Mouse (Mus musculus): ENCODE results near the gene Jakmip3.

Jakmip3 gene

DNA sequence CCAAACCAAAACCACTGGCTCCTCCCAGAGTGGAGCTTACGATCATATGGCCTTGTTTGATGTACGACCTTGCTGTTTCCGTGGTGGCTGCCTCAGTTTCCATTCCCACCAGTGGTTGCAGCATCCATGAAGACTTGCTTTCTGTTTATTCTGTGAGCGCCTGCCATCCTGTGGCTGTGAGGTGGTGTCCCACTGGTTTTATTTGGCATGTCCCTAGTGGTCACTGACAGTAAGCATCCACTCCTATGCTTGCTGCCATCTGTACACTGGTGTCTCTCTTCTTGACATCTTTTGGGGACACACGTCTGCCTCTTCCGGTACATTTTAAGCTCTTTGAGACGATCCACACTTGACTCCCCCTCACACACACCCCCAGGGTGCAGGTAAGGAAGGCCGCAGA is 7.2 kb downstream of the Jakmip3 start:
- no peak for DNase-seq (ENCODE audit: low spot score)

DNA sequence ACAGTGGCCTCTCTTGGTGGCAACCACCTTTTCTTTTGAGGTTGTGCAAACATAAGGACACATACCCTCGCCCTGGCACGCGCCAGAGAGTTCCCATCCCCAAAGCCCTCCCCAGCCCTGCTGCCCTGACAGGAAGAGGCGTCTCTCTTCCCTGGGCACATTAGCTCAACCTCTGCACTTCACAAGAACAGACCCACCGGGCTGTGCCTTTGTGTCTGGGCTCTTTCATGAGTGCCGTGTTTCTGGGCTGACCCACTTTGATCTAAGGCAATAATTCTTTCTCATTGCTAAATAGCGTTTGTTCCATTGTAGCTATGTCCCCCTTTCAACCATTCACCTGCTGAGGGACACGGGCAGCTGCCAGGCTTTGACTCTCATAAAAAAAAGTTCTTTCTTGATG is 7.8 kb downstream of the Jakmip3 start:
- no peak for DNase-seq (ENCODE audit: low spot score)

DNA sequence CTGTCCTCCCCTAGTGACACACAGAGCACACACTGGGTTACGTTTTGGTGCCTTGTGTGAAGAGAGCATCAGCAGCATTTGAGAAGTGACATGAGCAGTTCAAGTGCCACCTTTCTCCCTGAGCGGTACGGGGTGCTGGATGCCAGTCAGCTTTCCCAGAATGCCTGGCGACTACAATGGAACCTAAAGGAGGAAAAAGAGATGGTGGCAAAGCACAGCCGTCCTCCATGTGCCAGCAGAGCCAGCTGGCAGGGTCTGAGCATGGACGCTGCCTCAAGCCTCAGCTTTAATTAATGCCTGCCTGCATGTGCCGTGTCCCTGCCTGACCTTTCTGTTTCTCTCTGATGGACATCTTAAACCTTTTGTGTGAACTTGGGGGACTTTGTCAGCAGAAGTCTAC is 15.3 kb downstream of the Jakmip3 start:
- no peak for DNase-seq (ENCODE audit: low spot score)

DNA sequence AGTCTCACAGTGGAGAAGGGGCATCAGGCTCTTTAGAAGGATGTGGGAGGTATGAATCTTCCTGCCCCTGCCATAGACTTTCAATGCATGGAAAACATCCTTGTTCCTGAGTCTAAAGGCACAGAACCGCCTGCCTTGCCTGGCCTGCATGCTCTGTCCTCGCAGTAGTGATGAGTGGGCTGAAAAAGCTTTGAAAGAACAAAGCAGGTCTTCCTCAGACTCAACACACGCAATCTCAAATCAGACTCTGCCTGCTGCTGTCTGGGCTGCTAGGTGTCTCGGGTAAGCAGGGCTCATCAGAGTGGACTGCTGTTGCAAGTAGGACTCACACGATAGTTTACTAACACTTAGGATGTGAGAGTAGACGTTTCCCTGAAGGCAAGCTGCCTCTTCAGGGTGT is 16.6 kb downstream of the Jakmip3 start:
- no peak for DNase-seq (ENCODE audit: low spot score)

DNA sequence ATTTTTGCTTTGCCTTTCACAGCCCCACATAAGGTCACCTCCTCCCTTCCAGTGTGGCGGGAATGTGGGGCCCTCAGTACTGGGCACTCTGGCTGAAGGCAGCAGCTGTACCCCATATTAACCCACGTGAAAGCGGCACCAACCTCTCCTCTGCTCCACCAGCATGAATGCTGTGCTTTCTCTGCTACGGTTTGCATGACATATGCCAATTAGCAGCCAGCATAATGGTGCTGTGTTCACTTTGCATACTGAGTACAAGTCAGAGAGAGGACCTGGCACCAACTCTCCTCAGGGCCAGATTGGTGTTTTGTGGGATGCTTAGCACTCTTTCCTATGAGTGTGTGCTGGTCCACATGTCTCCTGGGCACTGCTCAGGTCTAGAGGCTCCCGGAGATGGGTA is 19.2 kb downstream of the Jakmip3 start:
- DNase-seq (ENCODE audit: low spot score) = no peak

DNA sequence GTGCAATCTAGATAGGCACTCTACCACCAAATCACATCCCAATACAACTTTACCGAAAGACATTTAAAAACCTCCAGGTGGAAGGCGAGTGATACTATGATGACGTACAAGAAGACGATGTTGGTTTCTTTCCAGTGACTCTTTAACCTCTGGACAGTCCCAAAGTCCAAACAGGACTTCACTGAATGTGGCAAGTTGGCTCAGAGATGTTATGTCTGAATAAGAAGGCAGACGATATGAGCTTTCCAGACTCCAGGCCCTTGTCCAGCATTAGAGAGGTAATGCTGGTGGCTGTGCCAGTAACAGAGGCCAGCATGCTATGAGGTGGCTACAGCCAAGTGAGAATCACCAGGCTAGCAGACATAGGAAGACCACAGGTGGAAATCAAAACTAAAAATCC is 23.2 kb downstream of the Jakmip3 start:
- no peak for DNase-seq (ENCODE audit: low spot score)

DNA sequence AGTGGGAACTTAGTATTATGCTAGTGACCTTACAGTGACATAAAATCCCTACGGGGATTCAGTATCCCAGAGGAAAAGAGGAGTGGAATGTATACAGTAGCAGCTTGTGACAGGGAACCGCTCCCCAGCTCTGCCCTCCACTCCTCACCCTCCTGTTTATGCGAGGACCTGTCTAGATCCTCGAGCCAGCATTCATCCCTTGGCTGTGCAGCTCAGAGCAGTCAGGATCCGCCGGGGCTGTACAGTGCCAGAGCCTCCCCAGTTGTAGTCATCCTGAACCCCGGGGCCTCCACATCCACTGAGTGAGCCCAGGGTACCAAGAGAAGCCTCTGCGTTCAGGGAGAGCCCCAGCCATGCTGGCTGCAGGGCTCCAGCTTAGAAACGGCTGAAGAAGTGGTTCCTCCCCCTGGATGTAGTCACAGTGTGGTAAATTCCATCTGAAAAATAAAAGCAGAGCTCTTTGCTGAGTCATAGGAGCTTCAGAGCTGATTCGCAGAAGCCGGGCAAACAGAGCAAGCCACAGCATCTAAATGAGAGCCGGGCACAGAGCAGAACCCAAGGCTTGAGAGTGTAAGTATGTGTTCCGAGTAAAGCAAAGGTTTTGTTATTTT is 27.6 kb downstream of the Jakmip3 start:
- no peak for DNase-seq (ENCODE audit: low spot score)

DNA sequence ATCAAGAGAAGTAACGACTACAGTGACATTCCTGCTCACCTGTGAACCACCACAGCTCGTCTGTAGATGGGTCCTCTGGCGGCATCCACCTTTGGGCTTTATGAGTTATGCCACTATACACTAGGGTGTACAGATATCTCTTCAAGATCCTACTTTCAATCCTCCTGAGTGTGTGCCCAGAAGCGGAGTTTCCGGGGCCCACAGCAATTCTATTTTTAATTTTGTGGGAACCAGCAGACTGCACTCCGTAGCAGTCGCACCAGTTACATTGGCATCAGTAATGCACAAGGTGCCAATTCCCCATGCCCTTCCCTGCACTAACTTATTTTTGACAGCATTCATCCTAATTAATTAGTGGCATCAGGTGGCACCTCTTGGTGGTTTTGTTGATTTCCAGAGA is 37.0 kb downstream of the Jakmip3 start:
- no peak for DNase-seq (ENCODE audit: low spot score)

DNA sequence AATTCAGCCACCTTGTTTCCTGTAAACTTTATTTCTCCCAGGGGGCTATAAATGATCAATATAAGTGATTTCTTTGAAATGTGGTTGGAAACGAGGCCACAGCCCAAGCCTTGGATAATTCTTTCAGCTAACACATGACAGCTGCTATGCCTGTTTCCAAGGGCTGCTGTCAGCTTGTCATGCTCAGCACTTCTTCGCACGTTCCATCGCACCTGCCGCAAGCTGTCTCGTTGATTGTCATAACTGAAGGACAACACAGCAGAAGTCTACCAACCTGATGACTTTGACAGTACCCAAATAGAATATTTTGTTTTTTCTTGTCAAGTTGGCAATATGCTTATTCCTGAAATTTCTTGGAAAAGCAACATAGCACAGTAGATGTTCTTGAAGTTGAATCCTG is 44.0 kb downstream of the Jakmip3 start:
- no peak for DNase-seq (ENCODE audit: low spot score)

DNA sequence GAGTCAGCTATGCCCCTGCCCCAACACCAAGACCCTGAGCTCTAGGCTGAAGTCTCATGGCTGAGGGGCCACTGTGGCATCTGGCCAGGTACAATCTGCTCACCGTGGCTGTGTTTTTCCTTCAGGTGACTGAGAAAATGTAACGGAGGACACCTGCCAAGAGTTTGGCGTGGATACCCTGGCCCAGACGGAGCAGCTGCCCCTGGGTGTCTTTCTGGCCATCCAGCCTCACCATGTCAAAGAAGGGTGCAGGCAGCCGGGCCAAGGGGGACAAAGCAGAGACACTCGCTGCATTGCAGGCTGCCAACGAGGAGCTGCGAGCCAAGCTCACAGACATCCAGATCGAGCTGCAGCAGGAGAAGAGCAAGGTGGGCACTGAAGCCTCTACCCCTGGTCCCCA is 48.6 kb downstream of the Jakmip3 start:
- no peak for DNase-seq (ENCODE audit: low spot score)

DNA sequence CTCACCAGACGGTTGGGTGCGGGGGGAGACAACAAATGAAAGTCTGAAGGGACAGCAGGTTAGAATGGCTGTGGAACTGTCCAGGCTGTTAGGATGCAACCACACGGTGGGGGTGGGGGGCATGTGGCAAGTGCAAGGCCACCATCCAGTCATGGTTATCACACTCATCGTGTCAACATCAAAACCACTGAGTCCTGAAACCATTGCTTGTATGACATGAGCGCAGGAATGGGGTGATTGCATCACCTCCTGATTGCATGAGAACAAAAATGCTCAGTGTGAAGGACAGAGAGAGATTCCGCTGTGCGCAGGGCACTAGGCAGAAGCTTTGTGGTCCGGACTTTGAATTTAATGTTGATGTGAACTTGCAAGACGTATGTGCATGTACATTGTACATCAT is 62.2 kb downstream of the Jakmip3 start:
- no peak for DNase-seq (ENCODE audit: low spot score)

DNA sequence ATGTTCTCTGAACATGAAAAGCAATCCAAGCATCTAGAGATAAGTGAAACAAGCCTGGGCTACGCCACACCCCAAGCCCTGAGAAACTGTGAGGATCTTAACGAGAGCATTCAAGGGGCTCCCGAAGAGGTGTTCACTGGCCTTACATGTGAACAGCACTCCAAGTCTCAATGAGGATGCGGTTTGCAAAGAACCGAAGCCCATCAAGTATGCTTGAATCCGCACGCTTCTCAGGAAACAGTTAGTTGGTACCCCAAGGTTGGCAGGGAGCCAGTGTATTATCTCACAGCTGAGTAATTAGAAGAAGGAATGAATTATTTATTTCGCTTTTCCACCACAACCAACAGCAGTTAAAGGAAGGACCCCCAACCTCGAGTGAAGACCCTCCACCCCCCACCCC is 62.7 kb downstream of the Jakmip3 start:
- DNase-seq (ENCODE audit: low spot score) = no peak

DNA sequence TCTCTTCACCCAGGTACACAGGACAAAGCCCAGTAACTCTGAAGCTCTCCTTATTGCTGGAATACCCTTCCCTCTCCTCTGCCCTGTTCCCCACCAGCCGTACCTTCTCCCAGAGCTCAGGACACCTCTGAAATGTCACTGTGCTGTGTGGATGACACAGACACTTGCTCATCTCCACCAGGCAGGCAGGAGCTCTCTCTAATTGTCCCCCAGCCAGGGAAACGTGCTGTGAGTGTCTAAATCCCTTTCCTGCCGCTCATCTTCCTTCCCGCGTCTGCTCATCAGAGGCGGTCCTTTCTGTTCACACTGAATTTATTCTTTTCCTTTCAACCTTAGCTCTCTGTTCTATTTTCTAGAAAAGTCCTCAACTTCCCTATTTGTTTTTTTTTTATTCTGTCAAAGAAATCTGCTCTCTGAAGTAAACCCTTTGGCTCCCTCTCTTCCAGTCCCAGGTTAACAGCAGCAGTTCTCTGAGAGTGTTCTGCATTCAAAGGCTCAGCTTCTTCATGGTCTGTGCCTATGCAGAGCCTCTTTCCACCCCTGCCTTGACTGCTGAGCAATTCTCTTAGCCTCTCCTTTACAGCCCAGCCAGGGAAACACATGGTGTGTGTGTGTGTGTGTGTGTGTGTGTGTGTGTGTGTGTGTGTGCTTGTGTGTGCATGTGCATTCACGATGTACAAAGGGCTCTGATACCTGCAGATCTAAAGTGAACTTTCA is 69.4 kb downstream of the Jakmip3 start:
- no peak for DNase-seq (ENCODE audit: low spot score)

DNA sequence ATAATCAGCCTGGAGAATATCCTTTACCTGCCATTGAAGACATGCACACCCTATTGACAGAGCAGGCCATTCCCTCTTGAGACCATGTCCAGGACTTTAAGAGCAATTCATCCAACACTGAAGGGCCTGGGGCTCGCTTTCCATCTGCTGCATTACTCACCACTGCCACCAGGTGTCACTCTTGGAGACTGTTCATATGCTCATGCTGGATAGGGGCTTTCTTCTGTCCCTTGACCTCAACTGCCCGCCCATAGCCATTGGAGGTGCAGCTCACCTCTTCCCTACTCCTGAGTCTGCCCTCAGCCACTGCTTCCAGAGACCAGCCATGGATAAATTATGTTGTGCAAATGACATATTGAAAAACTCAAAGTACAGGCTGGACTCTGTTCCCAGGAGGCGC is 70.5 kb downstream of the Jakmip3 start:
- no peak for DNase-seq (ENCODE audit: low spot score)

DNA sequence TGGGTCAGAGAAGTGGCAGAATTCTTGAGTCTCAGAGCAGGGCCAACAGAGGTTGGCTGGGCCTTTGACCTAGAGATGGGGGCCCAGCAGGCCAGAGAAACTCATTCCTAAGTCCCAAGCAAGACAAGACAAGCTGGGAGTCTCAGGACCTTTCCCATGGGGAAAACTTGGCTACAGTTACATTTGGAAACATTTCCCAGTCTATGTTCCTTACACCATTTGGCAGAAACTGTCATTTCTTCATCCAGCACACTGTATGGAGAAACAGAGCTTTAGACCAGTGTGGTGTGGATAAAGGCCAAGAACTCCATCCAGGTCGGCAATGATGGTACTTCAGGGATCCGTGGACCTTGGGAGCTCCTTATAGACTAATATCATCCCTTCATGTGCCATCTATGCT is 71.1 kb downstream of the Jakmip3 start:
- DNase-seq (ENCODE audit: low spot score) = no peak

DNA sequence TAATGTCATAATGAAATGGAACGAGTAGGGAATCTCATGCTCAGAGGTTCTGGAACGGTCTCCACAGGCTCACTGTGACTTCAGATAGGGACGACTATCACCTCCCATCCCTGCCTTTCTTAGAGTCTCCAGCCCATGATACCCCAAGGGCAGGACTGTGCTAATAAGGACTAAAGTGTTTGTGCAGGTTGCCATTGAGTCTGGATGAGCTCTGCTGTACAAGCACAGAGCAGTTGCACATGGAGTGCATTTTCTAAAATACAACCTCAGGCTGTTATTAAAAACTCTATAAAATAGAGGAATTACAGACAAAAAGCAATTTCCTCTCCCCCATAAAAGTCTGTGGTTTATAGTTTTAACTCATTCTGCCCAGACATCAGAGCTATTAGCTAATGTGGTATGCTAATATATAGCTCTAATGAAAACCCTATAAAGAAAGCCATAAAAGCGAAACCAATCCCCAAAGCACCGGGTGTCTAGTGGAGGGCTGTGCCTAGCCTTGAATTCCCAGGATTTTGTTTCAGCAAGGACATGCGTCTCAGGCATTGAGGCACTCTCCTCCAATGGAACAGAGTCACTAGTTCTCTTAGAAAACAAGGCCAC is 72.3 kb downstream of the Jakmip3 start:
- no peak for DNase-seq (ENCODE audit: low spot score)

DNA sequence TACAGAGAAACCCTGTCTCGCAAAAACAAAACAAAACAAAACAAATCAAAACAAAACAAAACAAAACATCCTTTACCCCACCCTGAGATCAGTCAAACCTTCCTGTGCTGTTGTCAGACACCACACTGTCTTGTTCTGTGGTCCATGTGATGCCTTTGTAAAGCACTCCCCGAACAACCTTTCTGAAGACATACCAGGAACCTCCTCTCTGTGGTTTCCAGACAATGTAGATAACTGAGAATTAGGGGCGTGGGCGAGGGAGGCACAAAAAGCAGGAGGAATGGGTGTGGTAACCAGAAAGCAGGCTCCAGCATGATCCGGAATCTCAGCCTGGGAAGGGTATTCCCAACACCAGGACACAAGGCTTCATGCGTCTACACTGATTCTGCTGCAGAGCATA is 74.6 kb downstream of the Jakmip3 start:
- no peak for DNase-seq (ENCODE audit: low spot score)

DNA sequence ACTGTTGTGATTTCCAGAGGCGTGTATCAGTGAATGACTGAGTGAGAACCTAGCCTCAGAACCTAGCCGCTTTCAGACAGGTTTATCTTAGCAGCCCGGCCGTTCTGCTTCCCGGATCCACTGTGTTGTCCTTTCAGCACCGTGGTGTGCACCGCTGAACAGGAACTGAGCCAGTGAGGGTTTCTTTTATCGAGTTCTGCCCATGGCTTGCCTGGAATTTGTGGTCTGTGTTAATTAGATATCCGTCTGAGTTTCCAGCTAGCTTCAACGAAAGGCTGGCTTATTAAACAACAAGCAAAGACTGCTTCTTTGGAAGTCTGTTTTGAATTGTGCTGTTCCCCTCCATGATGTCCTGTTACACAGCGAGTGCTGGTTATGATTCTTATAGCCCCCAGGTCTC is 75.8 kb downstream of the Jakmip3 start:
- no peak for DNase-seq (ENCODE audit: low spot score)

DNA sequence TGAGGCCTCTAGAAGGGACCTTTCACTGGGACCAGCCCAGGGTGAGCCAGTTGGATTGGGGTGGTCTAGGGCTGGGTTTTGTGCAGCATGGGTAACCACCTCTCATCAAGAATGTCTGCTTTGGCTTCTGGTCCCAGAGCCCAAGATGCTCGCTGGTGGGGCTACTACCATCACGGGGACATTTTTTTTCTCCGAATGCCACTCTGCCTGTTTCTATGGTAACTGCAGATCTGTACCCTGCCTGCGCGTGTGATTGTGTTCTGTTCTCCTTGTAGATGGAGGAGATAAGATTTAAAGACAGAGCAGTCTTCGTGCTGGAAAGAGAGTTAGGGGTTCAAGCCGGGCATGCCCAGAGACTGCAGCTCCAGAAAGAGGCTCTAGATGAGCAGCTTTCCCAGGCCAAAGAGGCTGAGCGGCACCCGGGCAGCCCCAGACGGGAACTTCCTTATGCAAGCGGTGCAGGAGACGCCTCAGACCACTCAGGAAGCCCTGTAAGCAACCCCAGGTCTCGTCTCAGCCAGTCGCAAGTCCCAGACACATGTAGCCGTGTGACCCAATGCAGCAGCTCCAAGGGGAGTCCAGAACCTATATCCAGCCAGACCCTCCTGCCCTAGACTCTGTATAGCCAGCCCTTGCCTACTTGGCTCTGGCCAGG is 76.8 kb downstream of the Jakmip3 start:
- DNase-seq (ENCODE audit: low spot score) = no peak

DNA sequence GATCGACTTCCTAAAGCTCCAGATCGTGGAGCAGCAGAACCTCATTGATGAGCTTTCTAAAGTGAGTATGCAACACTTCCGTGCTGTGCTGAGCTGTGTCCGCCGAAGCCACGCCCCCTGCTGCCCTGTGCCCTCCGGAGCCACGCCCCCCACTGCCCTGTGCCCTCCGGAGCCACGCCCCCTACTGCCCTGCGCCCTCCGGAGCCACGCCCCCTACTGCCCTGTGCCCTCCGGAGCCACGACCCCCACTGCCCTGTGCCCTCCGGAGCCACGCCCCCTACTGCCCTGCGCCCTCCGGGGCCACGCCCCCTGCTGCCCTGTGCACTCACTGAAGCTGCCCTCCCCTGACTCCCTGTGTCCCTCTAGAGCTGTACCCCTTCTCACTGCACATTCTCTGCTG is 80.4 kb downstream of the Jakmip3 start:
- DNase-seq (ENCODE audit: low spot score) = no peak

DNA sequence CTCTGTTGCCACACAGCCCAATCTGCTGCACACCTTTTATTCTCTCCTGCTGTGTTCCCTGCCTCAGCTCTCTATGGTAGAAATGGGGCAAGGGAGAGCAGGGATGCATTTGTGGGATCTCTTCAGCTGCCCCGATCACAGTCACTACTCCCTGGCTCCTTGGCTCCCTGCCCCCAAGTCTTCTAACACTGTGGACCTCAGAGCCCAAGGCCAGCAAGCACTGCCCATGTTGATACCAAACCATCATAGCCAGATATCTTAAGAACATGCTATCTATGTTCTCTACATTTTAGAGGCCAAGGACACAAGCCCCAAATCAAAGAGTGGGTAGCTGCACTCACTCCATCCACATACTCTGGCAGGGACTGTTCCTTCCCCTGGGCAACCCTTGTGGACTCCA is 80.8 kb downstream of the Jakmip3 start:
- DNase-seq (ENCODE audit: low spot score) = no peak

DNA sequence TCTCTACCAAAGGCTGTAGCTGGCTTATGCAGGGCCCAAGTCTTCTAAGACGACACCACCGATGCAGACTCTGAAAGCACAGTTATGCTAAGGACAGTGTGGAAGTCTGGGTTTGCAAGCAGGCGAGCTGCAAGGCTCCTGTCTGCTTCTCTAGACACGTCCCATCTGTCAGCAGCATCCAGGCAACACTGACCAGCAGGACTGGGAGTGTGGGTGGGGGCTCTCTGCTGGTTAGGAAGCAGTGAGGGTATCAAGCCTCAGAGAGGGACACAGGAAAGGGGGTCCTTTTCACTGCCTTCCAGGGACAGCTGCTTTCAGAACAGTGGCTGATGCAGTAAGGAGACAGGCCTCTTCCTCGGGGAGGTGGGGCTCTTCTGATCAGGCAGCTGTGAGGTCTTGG is 86.6 kb downstream of the Jakmip3 start:
- DNase-seq (ENCODE audit: low spot score) = no peak

DNA sequence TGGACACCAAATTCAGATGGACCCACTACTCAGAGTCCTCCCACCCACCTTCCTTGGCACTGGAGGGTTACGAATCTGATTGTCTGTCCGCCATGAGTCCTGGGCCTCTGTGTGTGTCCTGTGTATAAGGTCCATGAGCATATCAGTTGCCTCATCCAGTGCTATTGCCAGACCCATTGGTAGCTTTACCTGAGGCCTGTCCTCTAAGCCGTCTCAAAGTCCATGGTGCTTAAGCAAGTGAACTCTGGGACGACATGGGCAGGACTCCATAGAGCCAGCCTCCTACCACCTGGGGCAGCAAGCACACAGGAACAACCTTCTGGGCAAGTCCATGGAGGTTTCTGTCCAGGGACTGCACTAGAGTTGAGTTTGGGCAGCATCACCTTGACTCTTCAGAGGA is 90.7 kb downstream of the Jakmip3 start:
- DNase-seq (ENCODE audit: low spot score) = no peak
